Mouse (Mus musculus) cerebellum, adult 2 months (tissue): ENCODE measurements at regions not wholly inside any gene's neighbourhood (a gene's known extent, or its start where the extent isn't known, plus 50 kb on each side); places are given as distances from the start of the nearest gene placed in this dataset.

Experiments used
- CTCF ChIP-seq: fragments of 200-500 bp; IDR thresholded peaks from 2 replicates; pipeline ENCODE4 v1.5.1; 2011; ENCODE audit warnings: low read depth, mild to moderate bottlenecking, control low read depth, low read length, moderate library complexity, borderline replicate concordance; ENCODE audit not compliant: insufficient read depth
- POLR2A ChIP-seq: fragments of 200-500 bp; IDR thresholded peaks from 2 replicates; pipeline ENCODE4 v1.6.1; 2011; ENCODE audit warnings: low read length, control low read depth, borderline replicate concordance; ENCODE audit not compliant: insufficient read depth

- TF ChIP-seq POLR2A (no peak), CTCF (no peak)
Observed at GRCm38 (mm10) chr14:48751751-48752578, 78.3 kb upstream of the Otx2 start.
